Mouse (Mus musculus) stomach, embryonic 16.5 days (tissue): ENCODE measurements around the gene Nprl3. TPM values are rescaled to one million over a fixed set of nuclear protein-coding genes. Genes with fewer than 3 reads are reported as not detected.

Experiments
- ATAC-seq: fragments of 200-750 bp; cut with Nextera tagmentation; 2 replicates; pipeline ENCODE4 v1.8.0; 2017; ENCODE audit warnings: moderate number of reproducible peaks, moderate TSS enrichment; ENCODE audit not compliant: insufficient read depth, low FRiP score
- H3K27ac ChIP-seq: fragments of 300-500 bp; sonication (generic); 2 replicates; pipeline ENCODE4 v1.5.1; 2014; ENCODE audit warnings: low read length
- H3K27me3 ChIP-seq: fragments of 300-500 bp; sonication (generic); 2 replicates; pipeline ENCODE4 v1.6.1; 2014; ENCODE audit warnings: low read length, control low read depth, mixed read lengths; ENCODE audit not compliant: control insufficient read depth, insufficient read depth
- H3K36me3 ChIP-seq: fragments of 300-500 bp; sonication (generic); 2 replicates; pipeline ENCODE4 v1.6.1; 2014; ENCODE audit warnings: low read length; ENCODE audit not compliant: control insufficient read depth, insufficient read depth
- H3K4me1 ChIP-seq: fragments of 300-500 bp; sonication (generic); 2 replicates; pipeline ENCODE4 v1.6.1; 2014; ENCODE audit warnings: low read length, control low read depth, mixed read lengths; ENCODE audit not compliant: control insufficient read depth, insufficient read depth
- H3K4me2 ChIP-seq: fragments of 300-500 bp; sonication (generic); 2 replicates; pipeline ENCODE4 v1.6.1; 2014; ENCODE audit warnings: low read depth, low read length, mixed read lengths
- H3K4me3 ChIP-seq: fragments of 300-500 bp; sonication (generic); replicated peaks from 2 replicates; pipeline ENCODE4 v1.5.1; 2014; ENCODE audit warnings: mild to moderate bottlenecking, low read length
- H3K9ac ChIP-seq: fragments of 300-500 bp; sonication (generic); 2 replicates; pipeline ENCODE4 v1.6.1; 2014; ENCODE audit warnings: low read length
- H3K9me3 ChIP-seq: fragments of 300-500 bp; sonication (generic); replicated peaks from 2 replicates; pipeline ENCODE4 v1.6.1; 2016; ENCODE audit warnings: low read length, control low read depth; ENCODE audit not compliant: control insufficient read depth
- WGBS: fragments of 180-500 bp; shearing (Covaris S2); extraction: QIAGEN DNeasy Blood & Tissue Kit; methylation state at CpG from one replicate; pipeline ENCODE4 v1.1.7; 2014; 5-methylcytosine and 5-hydroxymethylcytosine counted together
- polyA plus RNA-seq: library from polyadenylated mRNA; unstranded; fragments of >200 nt; fragmentation: Nextera tagmentation; extraction: Ambion mirVana; gene quantifications from 2 replicates; pipeline ENCODE4 v1.2.1, GENCODE M21; 2015

The Nprl3 gene
- polyA plus RNA-seq, 1 experiment from 2014 or later: 36.8 TPM

DNA sequence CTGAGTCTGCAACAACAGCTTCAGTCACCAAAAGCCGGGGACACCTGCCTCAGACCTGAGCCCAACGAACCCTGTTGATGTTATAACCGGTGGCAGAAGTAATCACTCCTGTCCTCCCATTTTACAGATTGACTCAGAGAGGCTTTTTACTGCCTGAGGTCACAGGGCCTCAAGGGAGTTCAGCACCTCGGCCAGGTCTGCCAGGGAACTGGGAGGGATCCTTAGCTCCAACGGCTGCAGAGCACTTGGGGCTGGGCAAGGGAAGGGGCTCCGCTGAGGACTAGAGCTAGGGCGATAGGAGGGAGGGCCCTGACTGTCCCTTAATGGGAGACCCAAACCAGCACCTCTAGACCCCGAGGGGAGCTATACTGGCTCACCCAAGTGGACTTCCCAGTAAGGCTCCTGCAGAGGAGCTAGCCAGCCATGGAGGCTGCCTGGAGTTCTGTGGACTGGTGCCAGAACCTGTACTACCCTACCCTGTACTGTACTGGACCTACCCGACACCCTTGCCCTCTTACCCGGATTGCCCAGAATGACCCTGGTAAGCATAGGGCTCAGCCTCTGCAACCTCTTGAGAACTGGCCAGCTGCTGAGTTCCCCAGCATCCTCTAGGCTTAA is 46.8 kb downstream of the Nprl3 start:
- H3K4me2 ChIP-seq: peak overlapping the region; percentile 69
- H3K4me3 ChIP-seq: peak overlapping the region; percentile 89
- ATAC-seq: no peak
- no peaks in the 10 kb centered on the region for H3K27me3 ChIP-seq
- H3K9ac ChIP-seq: peak overlapping the region; percentile 91
- no peaks in the 10 kb centered on the region for H3K36me3 ChIP-seq
- no peaks in the 10 kb centered on the region for H3K9me3 ChIP-seq
- peak overlapping the region; percentile 96 for H3K27ac ChIP-seq
- 30% methylated on average over 10 of the region's 10 CpGs for WGBS
- H3K4me1 ChIP-seq: peaks cover 58% of the 10 kb centered on the region

DNA sequence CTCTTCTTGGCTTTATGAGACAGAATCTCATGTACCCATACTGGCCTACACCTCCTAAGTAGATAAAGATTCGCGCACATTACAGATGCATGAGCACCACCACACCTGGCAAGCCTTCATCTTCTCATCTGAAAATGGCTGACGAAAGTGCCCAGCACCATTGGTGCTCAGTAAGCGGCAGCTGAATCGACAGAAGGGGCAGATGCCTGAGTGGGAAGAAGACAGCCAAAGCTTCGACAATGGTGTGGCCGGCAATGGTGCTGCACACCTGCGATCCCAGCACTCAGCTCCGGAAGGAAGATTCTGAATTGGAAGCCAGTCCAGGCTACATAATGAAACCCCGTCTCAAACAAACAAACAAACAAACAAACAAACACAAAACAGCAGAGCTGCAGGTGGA is 48.2 kb downstream of the Nprl3 start:
- Histone ChIP-seq H3K36me3 (peaks cover 5% of the 10 kb centered on the region; the same call in 1 of the 2 replicates), H3K9me3 (no peaks in the 10 kb centered on the region), H3K9ac (no peak overlapping the region), H3K4me1 (peaks cover 43% of the 10 kb centered on the region), H3K4me2 (no peak overlapping the region), H3K27me3 (no peaks in the 10 kb centered on the region), H3K4me3 (no peak overlapping the region), H3K27ac (no peak overlapping the region)
- WGBS: 80% methylated on average over 10 of the region's 10 CpGs
- ATAC-seq: no peak

DNA sequence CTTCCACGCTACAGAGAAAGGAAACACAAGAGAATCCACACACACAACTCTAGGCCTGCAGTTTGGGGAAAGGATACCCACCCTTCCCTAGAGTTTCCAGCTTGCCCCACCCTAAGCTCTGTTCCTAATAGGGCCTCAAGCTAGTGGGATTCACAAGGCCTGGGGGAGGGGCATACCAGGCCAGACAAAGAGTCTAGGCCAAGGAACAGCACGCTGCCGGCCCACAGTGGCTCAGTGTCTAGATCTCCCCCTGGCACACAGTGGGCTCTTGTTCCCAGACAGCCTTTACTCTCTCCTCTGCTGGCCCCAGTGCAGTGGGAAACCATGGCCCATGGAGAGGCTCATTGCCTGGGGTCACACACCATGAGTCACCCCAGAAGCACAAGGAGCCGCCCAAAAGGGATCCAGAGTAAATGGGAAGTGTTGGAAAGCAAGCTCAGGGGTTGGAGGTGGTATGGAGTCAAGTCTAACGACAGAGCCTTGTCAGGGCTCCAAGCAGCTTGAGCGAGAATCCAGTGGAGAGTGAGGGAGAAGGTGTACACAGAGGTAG is 48.9 kb downstream of the Nprl3 start:
- no peak overlapping the region for H3K4me3 ChIP-seq
- H3K27ac ChIP-seq: peak overlapping the region; percentile 38; the same call in 1 of the 2 replicates
- WGBS: 53% methylated on average over 6 of the region's 6 CpGs
- H3K36me3 ChIP-seq: peaks cover 12% of the 10 kb centered on the region
- peaks cover 40% of the 10 kb centered on the region for H3K4me1 ChIP-seq
- peak overlapping the region; percentile 47; the same call in 1 of the 2 replicates for H3K9ac ChIP-seq
- no peak for ATAC-seq
- H3K4me2 ChIP-seq: peak overlapping the region; percentile 24; the same call in 1 of the 2 replicates
- no peaks in the 10 kb centered on the region for H3K27me3 ChIP-seq
- H3K9me3 ChIP-seq: no peaks in the 10 kb centered on the region

DNA sequence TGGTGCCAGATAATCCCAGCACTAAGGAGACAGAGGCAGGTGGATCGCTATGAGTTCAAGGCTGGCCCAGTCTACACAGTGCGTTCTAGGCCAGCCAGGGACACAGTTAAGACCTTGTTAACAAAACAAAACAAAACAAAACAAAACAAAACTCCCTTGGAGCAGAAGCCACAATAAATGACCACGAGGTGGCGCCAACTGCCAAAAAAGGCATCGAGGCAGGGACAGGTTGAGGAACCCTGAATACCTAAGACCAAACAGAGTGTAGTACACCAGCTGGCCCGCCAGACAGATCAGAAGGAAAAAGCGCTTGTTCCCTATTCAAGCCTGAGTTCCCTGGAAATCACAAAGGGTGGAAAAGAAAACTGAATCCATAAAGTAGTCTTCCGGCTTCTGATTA is 50.7 kb downstream of the Nprl3 start:
- H3K9ac ChIP-seq: peak overlapping the region; percentile 29; the same call in 1 of the 2 replicates
- no peak overlapping the region for H3K4me2 ChIP-seq
- peak; percentile 18; the same call in 1 of the 2 replicates for ATAC-seq
- H3K4me3 ChIP-seq: no peak overlapping the region
- no peak overlapping the region for H3K27ac ChIP-seq
- WGBS: 25% methylated on average over 8 of the region's 8 CpGs
- H3K27me3 ChIP-seq: no peaks in the 10 kb centered on the region
- no peaks in the 10 kb centered on the region for H3K9me3 ChIP-seq
- peaks cover 23% of the 10 kb centered on the region for H3K36me3 ChIP-seq
- peaks cover 29% of the 10 kb centered on the region for H3K4me1 ChIP-seq

DNA sequence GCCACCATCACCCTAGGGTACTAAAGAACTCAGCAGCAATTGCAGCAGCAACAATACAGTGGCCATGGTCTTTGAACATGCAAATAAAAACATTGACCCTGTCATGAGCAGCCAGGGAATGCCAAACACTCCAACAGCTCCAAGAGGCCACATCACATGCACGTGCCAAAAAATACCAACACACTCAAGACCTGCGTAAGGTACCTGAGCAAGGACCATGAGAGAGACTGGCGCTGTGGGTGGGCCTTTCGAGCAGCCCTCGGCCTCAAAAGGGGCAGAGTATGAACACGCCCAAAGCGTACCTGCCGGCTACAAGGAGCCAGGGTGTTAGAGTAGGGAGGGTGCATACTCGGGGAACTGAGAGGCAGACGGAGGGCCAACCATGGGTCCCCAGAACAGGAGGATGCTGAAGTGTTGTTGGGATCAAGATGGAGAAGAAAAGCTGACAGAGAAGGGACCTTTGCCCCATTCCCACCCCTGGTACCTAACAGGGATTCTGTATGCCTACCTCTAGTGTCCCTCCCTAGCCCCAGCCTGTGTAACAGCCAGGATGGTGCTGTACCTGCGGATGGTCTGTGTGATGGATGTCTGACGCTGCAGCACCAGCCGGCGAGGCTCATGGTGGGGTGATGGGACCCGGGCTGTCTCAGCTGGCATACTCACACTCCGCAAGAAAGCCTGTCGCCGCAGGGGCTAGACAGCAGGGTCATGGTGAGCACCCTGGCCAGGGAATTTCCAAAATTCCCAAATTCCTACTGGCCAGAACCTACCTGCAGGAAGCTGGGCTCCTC is 51.9 kb downstream of the Nprl3 start:
- Histone ChIP-seq H3K4me1 (peaks cover 24% of the 10 kb centered on the region), H3K4me2 (no peak overlapping the region), H3K27ac (no peak overlapping the region), H3K36me3 (peaks cover 28% of the 10 kb centered on the region), H3K27me3 (no peaks in the 10 kb centered on the region), H3K9me3 (no peaks in the 10 kb centered on the region), H3K9ac (no peak overlapping the region), H3K4me3 (no peak overlapping the region)
- no peak for ATAC-seq
- WGBS: 92% methylated on average over 18 of the region's 18 CpGs

DNA sequence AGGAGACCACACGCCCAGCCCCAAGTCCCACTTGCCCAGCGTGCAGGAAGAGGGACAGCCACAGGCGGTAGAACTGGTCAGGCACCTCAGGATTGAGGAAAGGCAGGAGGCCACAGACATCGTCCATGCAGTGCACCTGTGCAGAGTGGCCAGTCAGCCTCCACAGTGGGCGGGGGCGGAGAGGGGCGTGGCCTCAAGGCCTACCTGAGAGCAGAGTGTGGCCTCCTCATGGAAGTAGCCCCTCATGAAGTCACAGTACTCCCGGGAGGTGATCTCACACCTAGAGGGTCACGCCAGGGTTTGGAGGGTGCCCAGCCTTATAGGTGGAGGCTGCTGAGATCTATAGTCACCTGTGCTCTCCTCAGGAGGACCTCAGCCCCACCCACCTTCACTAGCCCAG is 56.9 kb downstream of the Nprl3 start:
- Histone ChIP-seq H3K27ac (no peak overlapping the region), H3K9ac (no peak overlapping the region), H3K9me3 (no peaks in the 10 kb centered on the region), H3K36me3 (peaks cover 41% of the 10 kb centered on the region), H3K4me2 (no peak overlapping the region), H3K4me1 (peaks cover 10% of the 10 kb centered on the region; the same call in 1 of the 2 replicates), H3K27me3 (no peaks in the 10 kb centered on the region), H3K4me3 (no peak overlapping the region)
- ATAC-seq: no peak; the same call in 1 of the 2 replicates
- 72% methylated on average over 9 of the region's 9 CpGs for WGBS

DNA sequence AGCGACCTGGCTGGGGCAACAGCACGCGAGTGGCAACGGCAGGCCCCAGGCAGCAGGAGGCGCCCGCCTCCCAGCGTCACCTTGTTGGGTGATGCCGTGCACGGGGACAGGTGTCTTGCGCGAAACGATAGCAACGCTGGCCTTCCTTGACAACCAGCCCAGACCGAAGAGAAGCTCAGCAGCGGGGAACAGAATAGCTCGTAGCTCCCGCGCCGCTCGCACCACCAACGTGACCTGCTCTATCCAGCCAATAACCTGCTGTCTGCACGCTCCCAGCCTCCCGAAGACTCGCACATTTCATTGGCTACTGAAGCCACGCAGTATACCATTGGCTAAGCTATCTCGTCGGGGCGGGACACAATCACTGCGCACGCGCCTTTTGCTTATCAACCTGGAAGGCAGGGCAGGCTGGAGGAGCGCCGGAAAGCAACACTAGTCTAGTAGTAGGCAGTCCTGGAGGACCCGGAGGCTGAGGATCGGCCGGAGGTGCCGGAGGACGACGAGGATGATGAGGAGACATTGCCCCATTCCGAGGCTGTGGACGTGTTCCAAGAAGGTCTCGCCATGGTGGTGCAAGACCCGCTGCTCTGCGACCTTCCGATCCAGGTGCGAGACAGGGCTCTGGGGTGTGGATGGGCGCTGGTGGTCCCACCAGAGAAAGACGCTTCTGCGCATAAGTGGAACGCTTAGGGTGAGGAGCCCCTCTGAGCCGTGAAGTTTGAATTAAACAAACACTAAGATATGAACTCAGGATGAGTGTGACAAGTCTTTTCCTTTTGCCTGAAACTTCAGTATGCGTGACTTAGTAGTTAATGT is 62.2 kb downstream of the Nprl3 start, which contains the start of gene Snrnp25:
Gene Snrnp25, plus strand, starts transcription at position 358 of the 816 bp plus-strand sequence.
- under 1% methylated on average over 52 of the region's 52 CpGs for WGBS
- peak; percentile 100 for ATAC-seq
- Histone ChIP-seq H3K4me1 (peaks cover 13% of the 10 kb centered on the region; the same call in 1 of the 2 replicates), H3K4me2 (peak within 1 kb of the TSS; percentile 86), H3K9ac (peak within 1 kb of the TSS; percentile 80), H3K36me3 (peaks cover 9% of the 10 kb centered on the region), H3K4me3 (peak within 1 kb of the TSS; percentile 69), H3K27ac (no peak within 1 kb of the TSS), H3K27me3 (no peaks in the 10 kb centered on the region), H3K9me3 (no peaks in the 10 kb centered on the region)

DNA sequence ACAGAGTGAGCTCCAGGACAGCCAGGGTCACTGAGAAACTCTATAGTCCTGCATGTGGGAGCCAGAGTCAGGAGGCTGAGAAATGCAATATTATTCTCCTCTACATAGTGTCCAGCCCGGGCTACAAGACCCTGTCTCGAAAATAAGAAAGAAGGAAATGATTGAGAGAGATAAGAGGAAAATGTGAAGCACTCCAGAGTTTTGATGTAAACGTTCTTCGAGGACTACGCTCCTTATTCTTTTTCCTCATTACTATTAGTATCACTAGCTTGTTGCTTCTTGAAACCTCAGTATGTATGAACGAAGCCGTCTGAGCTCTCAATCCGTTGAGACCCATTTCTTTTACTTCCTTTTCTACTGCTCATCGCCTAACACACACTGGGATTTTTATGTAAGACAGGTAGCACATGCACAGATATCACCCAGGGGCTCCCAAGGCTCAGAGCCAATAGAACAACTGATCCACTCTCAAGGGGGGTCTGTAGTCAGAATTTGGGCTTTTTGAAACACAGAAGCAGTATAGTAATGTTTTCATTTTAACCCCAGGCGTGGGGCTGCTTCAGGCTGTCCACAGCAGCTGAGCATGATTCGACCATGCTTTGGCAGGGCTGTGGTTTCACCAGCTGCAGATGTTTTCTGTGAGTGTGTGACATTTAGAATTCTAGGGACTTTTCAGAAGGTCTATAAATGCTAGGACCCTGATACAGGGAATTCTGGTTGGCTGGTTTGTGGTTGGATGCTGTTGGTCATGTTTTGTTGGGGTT is 65.4 kb downstream of the Nprl3 start:
- Histone ChIP-seq H3K9me3 (no peaks in the 10 kb centered on the region), H3K4me3 (no peak overlapping the region), H3K9ac (no peak overlapping the region), H3K4me2 (no peak overlapping the region), H3K36me3 (no peaks in the 10 kb centered on the region), H3K4me1 (peaks cover 13% of the 10 kb centered on the region; the same call in 1 of the 2 replicates), H3K27me3 (no peaks in the 10 kb centered on the region), H3K27ac (no peak overlapping the region)
- 67% methylated on average over 11 of the region's 11 CpGs for WGBS
- no peak for ATAC-seq
